Mouse (Mus musculus): Measurements from ENCODE around the gene Slc6a13.

The Slc6a13 gene

DNA sequence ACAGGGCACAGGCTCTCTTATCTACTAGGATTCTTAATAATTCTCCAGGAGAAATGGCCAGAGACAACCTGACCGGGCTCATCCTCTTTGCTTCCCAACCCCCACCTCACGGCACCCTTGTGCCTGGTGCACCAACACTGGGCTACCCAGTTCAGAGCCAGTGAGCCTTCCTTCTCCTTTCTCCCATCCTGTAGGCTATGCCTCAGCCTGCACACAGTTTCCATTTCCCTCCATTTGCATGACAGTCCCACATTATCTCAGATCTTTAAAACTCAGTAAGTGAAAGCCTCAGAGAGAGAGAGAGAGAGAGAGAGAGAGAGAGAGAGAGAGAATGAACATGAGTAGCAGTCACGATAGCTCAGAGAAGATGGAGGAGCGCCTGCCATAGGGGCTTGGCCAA, 78.2 kb downstream of the Slc6a13 start:
- no peak for DNase-seq (ENCODE audit: low read depth)

DNA sequence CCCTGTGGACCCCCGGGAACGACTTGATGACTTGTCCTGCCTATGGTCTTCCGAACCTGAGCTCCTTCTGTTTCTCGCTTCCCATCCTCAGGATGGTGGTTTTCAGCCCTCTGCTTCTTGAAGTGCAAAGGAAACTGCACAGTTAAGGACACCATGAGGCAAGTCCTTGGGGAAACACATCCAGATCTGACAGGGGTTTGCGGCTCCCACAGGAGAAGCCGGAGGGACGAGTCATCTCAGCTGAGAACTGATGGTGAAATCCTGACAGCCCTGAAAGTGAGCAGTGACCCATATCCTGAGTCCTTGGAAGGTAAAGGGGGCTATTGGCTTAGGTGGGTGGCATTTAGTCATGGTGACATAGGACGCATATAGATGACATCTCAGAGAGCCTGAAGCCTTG, 80.5 kb downstream of the Slc6a13 start:
- DNase-seq (ENCODE audit: low read depth), result no peak

DNA sequence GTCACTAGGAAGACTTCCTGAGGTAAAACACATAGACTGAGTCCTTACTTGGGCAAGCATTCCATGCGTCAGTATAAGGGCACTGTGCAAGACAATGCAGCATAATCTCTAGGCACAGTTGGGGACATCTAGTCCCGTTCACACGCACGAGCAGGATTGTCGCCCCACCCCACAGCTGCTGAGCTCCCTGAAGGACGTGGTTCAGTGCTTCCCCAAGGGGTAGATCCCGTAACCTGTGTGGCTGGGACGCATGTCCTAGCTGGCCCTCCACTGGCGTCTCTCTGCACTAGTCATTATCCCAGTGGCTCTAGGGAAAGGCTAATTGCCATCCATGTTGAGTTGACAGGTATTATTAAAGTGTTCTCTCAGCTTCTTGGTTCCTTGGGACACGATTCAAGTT, 82.0 kb downstream of the Slc6a13 start:
- DNase-seq (ENCODE audit: low read depth), result no peak

DNA sequence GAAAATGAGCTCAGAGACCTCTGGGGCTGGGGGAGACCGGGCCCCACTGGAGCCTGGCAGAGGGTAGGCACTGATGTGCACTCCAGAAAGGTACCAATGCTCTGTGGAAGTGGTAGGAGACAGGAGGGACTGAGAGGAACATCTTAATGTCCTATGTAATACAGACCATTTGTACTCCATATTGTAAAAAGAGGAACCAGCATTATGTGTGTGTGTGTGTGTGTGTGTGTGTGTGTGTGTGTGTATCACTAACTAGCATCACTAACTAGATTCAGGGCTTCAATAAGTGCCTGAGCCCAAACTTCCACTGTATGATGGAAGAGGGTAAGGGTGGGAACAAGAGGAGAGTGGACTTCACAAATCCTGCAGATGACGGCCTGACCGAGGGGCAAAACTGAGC, 85.4 kb downstream of the Slc6a13 start:
- peak; percentile 31 for DNase-seq (ENCODE audit: low read depth)

All from 416B (cell line).